Mouse (Mus musculus): ENCODE data around the gene Mlph. TPM values are rescaled to one million over a fixed set of nuclear protein-coding genes. Genes with fewer than 3 reads are reported as not detected.

The Mlph gene
- total RNA-seq, 1 experiment: 0.36 TPM

- H3K27ac ChIP-seq (ENCODE audit: insufficient read depth, low read depth, low read length, poor library complexity, severe bottlenecking): no peak overlapping the region
- H3K36me3 ChIP-seq (ENCODE audit: control insufficient read depth, insufficient read depth, low read length, poor library complexity, severe bottlenecking): no peaks in the 10 kb centered on the region
- H3K9ac ChIP-seq (ENCODE audit: insufficient read depth, low read depth, low read length, poor library complexity, severe bottlenecking): no peak overlapping the region
- TF ChIP-seq HCFC1 (IDR thresholded peaks at IDR 0.05; ENCODE audit: borderline replicate concordance, insufficient read depth, low read length) (no peak), ZNF384 (IDR thresholded peaks at IDR 0.05; ENCODE audit: low read depth, low read length) (no peak), MAFK (IDR thresholded peaks at IDR 0.05; ENCODE audit: insufficient read depth, low read depth, low read length) (no peak), CHD2 (IDR thresholded peaks at IDR 0.05; ENCODE audit: low read depth, low read length) (no peak), ZC3H11A (IDR thresholded peaks at IDR 0.05; ENCODE audit: borderline replicate concordance, low read depth, low read length) (no peak)
- DNase-seq (ENCODE audit: low read depth, low spot score): no peak
- H3K9me3 ChIP-seq (ENCODE audit: control insufficient read depth, insufficient read depth, low read depth, low read length): no peaks in the 10 kb centered on the region
- H3K4me1 ChIP-seq (ENCODE audit: control insufficient read depth in 2 of 2, insufficient read depth in 2 of 2, low read length in 2 of 2, poor library complexity in 1 of 2): peaks cover 0 to 7% of the 10 kb centered on the region in 2 experiments; a peak in 1 of 4 replicates
- no peak overlapping the region for H3K4me3 ChIP-seq (ENCODE audit: insufficient read depth in 1 of 2, low read depth in 1 of 2, low read length in 2 of 2, poor library complexity in 1 of 2, severe bottlenecking in 1 of 2)
- in situ Hi-C loops (cut with MboI; ENCODE audit: low sequenced_read_pairs in 2 of 2, unreplicated experiment in 2 of 2): no loop called here
These were observed 12.1 kb upstream of the Mlph start for GRCm38 (mm10) chr1:90902751-90903150.

- in situ Hi-C loops (cut with MboI; ENCODE audit: low sequenced_read_pairs in 2 of 2, unreplicated experiment in 2 of 2): no loop called here
- TF ChIP-seq ZNF384 (IDR thresholded peaks at IDR 0.05; ENCODE audit: low read depth, low read length) (no peak), ZC3H11A (IDR thresholded peaks at IDR 0.05; ENCODE audit: borderline replicate concordance, low read depth, low read length) (no peak), CHD2 (IDR thresholded peaks at IDR 0.05; ENCODE audit: low read depth, low read length) (no peak), HCFC1 (IDR thresholded peaks at IDR 0.05; ENCODE audit: borderline replicate concordance, insufficient read depth, low read length) (no peak), MAFK (IDR thresholded peaks at IDR 0.05; ENCODE audit: insufficient read depth, low read depth, low read length) (no peak)
- no peak overlapping the region for H3K27ac ChIP-seq (ENCODE audit: insufficient read depth, low read depth, low read length, poor library complexity, severe bottlenecking)
- no peak overlapping the region for H3K9ac ChIP-seq (ENCODE audit: insufficient read depth, low read depth, low read length, poor library complexity, severe bottlenecking)
- DNase-seq (ENCODE audit: low read depth, low spot score): no peak
- H3K9me3 ChIP-seq (ENCODE audit: control insufficient read depth, insufficient read depth, low read depth, low read length): no peaks in the 10 kb centered on the region
- peaks cover 0 to 7% of the 10 kb centered on the region in 2 experiments; a peak in 1 of 4 replicates for H3K4me1 ChIP-seq (ENCODE audit: control insufficient read depth in 2 of 2, insufficient read depth in 2 of 2, low read length in 2 of 2, poor library complexity in 1 of 2)
- no peak overlapping the region for H3K4me3 ChIP-seq (ENCODE audit: insufficient read depth in 1 of 2, low read depth in 1 of 2, low read length in 2 of 2, poor library complexity in 1 of 2, severe bottlenecking in 1 of 2)
- H3K36me3 ChIP-seq (ENCODE audit: control insufficient read depth, insufficient read depth, low read length, poor library complexity, severe bottlenecking): no peaks in the 10 kb centered on the region
These were observed 11.5 kb upstream of the Mlph start for GRCm38 (mm10) chr1:90903211-90903945.

- Histone ChIP-seq H3K27ac (ENCODE audit: insufficient read depth, low read depth, low read length, poor library complexity, severe bottlenecking) (no peak overlapping the region), H3K36me3 (ENCODE audit: control insufficient read depth, insufficient read depth, low read length, poor library complexity, severe bottlenecking) (no peaks in the 10 kb centered on the region), H3K9ac (ENCODE audit: insufficient read depth, low read depth, low read length, poor library complexity, severe bottlenecking) (no peak overlapping the region), H3K4me3 (ENCODE audit: insufficient read depth in 1 of 2, low read depth in 1 of 2, low read length in 2 of 2, poor library complexity in 1 of 2, severe bottlenecking in 1 of 2) (no peak overlapping the region), H3K9me3 (ENCODE audit: control insufficient read depth, insufficient read depth, low read depth, low read length) (no peaks in the 10 kb centered on the region), H3K4me1 (ENCODE audit: control insufficient read depth in 2 of 2, insufficient read depth in 2 of 2, low read length in 2 of 2, poor library complexity in 1 of 2) (peaks cover 0 to 7% of the 10 kb centered on the region in 2 experiments; a peak in 1 of 4 replicates)
- in situ Hi-C loops (cut with MboI; ENCODE audit: low sequenced_read_pairs in 2 of 2, unreplicated experiment in 2 of 2): no loop called here
- no peak for DNase-seq (ENCODE audit: low read depth, low spot score)
- TF ChIP-seq CHD2 (IDR thresholded peaks at IDR 0.05; ENCODE audit: low read depth, low read length) (no peak), MAFK (IDR thresholded peaks at IDR 0.05; ENCODE audit: insufficient read depth, low read depth, low read length) (no peak), ZC3H11A (IDR thresholded peaks at IDR 0.05; ENCODE audit: borderline replicate concordance, low read depth, low read length) (no peak), ZNF384 (IDR thresholded peaks at IDR 0.05; ENCODE audit: low read depth, low read length) (no peak), HCFC1 (IDR thresholded peaks at IDR 0.05; ENCODE audit: borderline replicate concordance, insufficient read depth, low read length) (no peak)
These were observed 10.9 kb upstream of the Mlph start for GRCm38 (mm10) chr1:90903971-90904458.

GRCm38 (mm10) chr1:90904729-90905404, 10.0 kb upstream of the Mlph start:
- no peak for TF ChIP-seq HCFC1 (IDR thresholded peaks at IDR 0.05; ENCODE audit: borderline replicate concordance, insufficient read depth, low read length)
- TF ChIP-seq ZNF384 (IDR thresholded peaks at IDR 0.05; ENCODE audit: low read depth, low read length): no peak
- TF ChIP-seq CHD2 (IDR thresholded peaks at IDR 0.05; ENCODE audit: low read depth, low read length): no peak
- no peak for TF ChIP-seq ZC3H11A (IDR thresholded peaks at IDR 0.05; ENCODE audit: borderline replicate concordance, low read depth, low read length)
- Histone ChIP-seq H3K9me3 (ENCODE audit: control insufficient read depth, insufficient read depth, low read depth, low read length) (no peaks in the 10 kb centered on the region), H3K36me3 (ENCODE audit: control insufficient read depth, insufficient read depth, low read length, poor library complexity, severe bottlenecking) (no peaks in the 10 kb centered on the region), H3K4me1 (ENCODE audit: control insufficient read depth in 2 of 2, insufficient read depth in 2 of 2, low read length in 2 of 2, poor library complexity in 1 of 2) (peaks cover 0 to 7% of the 10 kb centered on the region in 2 experiments; a peak in 1 of 4 replicates), H3K27ac (ENCODE audit: insufficient read depth, low read depth, low read length, poor library complexity, severe bottlenecking) (no peak overlapping the region), H3K9ac (ENCODE audit: insufficient read depth, low read depth, low read length, poor library complexity, severe bottlenecking) (no peak overlapping the region), H3K4me3 (ENCODE audit: insufficient read depth in 1 of 2, low read depth in 1 of 2, low read length in 2 of 2, poor library complexity in 1 of 2, severe bottlenecking in 1 of 2) (no peak overlapping the region)
- in situ Hi-C loops (cut with MboI; ENCODE audit: low sequenced_read_pairs in 2 of 2, unreplicated experiment in 2 of 2): no loop called here
- DNase-seq (ENCODE audit: low read depth, low spot score): no peak
